In genomic region chr11:116592428-116592827, GRCm38 (mm10) we compare ENCODE assay signal across 8 mouse cellular contexts. TPM values are rescaled to one million over a fixed set of nuclear protein-coding genes. Genes with fewer than 3 reads are reported as not detected.
DNase-seq lines count a peak whose midpoint lies in the region; ATAC-seq and TF ChIP-seq lines count a peak whose summit lies in the region.

No protein-coding gene starts in this region.

- TF ChIP-seq POLR2A in bone marrow, adult 2 months (IDR thresholded peaks at IDR 0.05; ENCODE audit: borderline replicate concordance, control insufficient read depth, low read depth, low read length), result no peak
- peak; percentile 32; the same call in 1 of the 2 replicates for TF ChIP-seq POLR2A in limb, embryonic 14.5 days (IDR thresholded peaks at IDR 0.05; ENCODE audit: borderline replicate concordance, extremely low read depth, insufficient read depth, insufficient read length)

- no peak overlapping the region for H3K9ac ChIP-seq in embryonic facial prominence, embryonic 15.5 days
- H3K9ac ChIP-seq in kidney, embryonic 14.5 days (ENCODE audit: low read depth, low read length), result no peak overlapping the region
- H3K9ac ChIP-seq in limb, embryonic 14.5 days (ENCODE audit: low read depth, low read length, severe bottlenecking), result no peak overlapping the region

- peak; percentile 88 for DNase-seq in A20 (ENCODE audit: low read depth, low spot score)
- peak; percentile 95 for DNase-seq in heart, embryonic 10.5 days (ENCODE audit: low spot score)
- DNase-seq in limb, embryonic 14.5 days (ENCODE audit: low spot score), result peak; percentile 93
- peak; percentile 77 to 88 for DNase-seq in monocyte, adult 2 months (ENCODE audit: low read depth in 1 of 2, low spot score in 2 of 2)
- peak; percentile 82 to 87 for DNase-seq in spleen, postnatal 36 days (ENCODE audit: low spot score in 2 of 2)

- TF ChIP-seq CTCF in bone marrow, adult 2 months (IDR thresholded peaks at IDR 0.05; ENCODE audit: control insufficient read depth, insufficient read depth, low read length), result peak; percentile 100

- peak; percentile 32; the same call in 1 of the 2 replicates for ATAC-seq in embryonic facial prominence, embryonic 15.5 days (ENCODE audit: insufficient number of reproducible peaks, low FRiP score, low TSS enrichment, low read depth)
- peak; percentile 50 for ATAC-seq in kidney, embryonic 14.5 days (ENCODE audit: low FRiP score, low TSS enrichment)
- ATAC-seq in limb, embryonic 14.5 days (ENCODE audit: low FRiP score, low read depth), result peak; percentile 75

- H3K4me1 ChIP-seq in bone marrow, adult 2 months (ENCODE audit: control insufficient read depth, insufficient read depth, low read length), result peaks cover 1% of the 10 kb centered on the region; the same call in 1 of the 2 replicates
- peaks cover 10% of the 10 kb centered on the region; the same call in 1 of the 2 replicates for H3K4me1 ChIP-seq in embryonic facial prominence, embryonic 15.5 days
- H3K4me1 ChIP-seq in heart, embryonic 10.5 days, result peaks cover 13% of the 10 kb centered on the region
- no peaks in the 10 kb centered on the region for H3K4me1 ChIP-seq in kidney, embryonic 14.5 days (ENCODE audit: control insufficient read depth, insufficient read depth, low read length)
- peaks cover 13% of the 10 kb centered on the region; the same call in 1 of the 2 replicates for H3K4me1 ChIP-seq in limb, embryonic 14.5 days (ENCODE audit: control insufficient read depth, insufficient read depth, low read length)

- 0 out of 2 replicates have a peak, but pooled peaks cover 3% of the 10 kb centered on the region for H3K27me3 ChIP-seq in embryonic facial prominence, embryonic 15.5 days
- peaks cover 36% of the 10 kb centered on the region for H3K27me3 ChIP-seq in heart, embryonic 10.5 days (ENCODE audit: insufficient read depth, poor library complexity, severe bottlenecking)
- H3K27me3 ChIP-seq in kidney, embryonic 14.5 days (ENCODE audit: control insufficient read depth, insufficient read depth, low read length), result 0 out of 2 replicates have a peak, but pooled peaks cover 6% of the 10 kb centered on the region
- H3K27me3 ChIP-seq in limb, embryonic 14.5 days (ENCODE audit: control insufficient read depth, insufficient read depth, low read length), result no peaks in the 10 kb centered on the region

- no peak overlapping the region for H3K4me2 ChIP-seq in embryonic facial prominence, embryonic 15.5 days (replicated peaks)
- no peak overlapping the region for H3K4me2 ChIP-seq in kidney, embryonic 14.5 days (replicated peaks; ENCODE audit: low read depth, low read length)
- H3K4me2 ChIP-seq in limb, embryonic 14.5 days (replicated peaks; ENCODE audit: low read depth, low read length, severe bottlenecking), result no peak overlapping the region

- no peaks in the 10 kb centered on the region for H3K36me3 ChIP-seq in embryonic facial prominence, embryonic 15.5 days
- H3K36me3 ChIP-seq in heart, embryonic 10.5 days, result peaks cover 7% of the 10 kb centered on the region
- no peaks in the 10 kb centered on the region for H3K36me3 ChIP-seq in kidney, embryonic 14.5 days (ENCODE audit: control insufficient read depth, insufficient read depth, low read length)
- H3K36me3 ChIP-seq in limb, embryonic 14.5 days (ENCODE audit: control insufficient read depth, insufficient read depth, low read length), result no peaks in the 10 kb centered on the region

- no peak overlapping the region for H3K27ac ChIP-seq in bone marrow, adult 2 months (ENCODE audit: control insufficient read depth, insufficient read depth, low read depth, low read length, poor library complexity)
- no peak overlapping the region for H3K27ac ChIP-seq in embryonic facial prominence, embryonic 15.5 days (replicated peaks)
- no peak overlapping the region for H3K27ac ChIP-seq in heart, embryonic 10.5 days
- no peak overlapping the region for H3K27ac ChIP-seq in kidney, embryonic 14.5 days (ENCODE audit: low read depth, low read length)
- peak overlapping the region; percentile 49 for H3K27ac ChIP-seq in limb, embryonic 14.5 days (replicated peaks; ENCODE audit: low read depth, low read length)

- H3K4me3 ChIP-seq in bone marrow, adult 2 months (replicated peaks; ENCODE audit: control insufficient read depth, low read depth, low read length), result no peak overlapping the region
- no peak overlapping the region for H3K4me3 ChIP-seq in embryonic facial prominence, embryonic 15.5 days (replicated peaks)
- no peak overlapping the region for H3K4me3 ChIP-seq in heart, embryonic 10.5 days
- no peak overlapping the region for H3K4me3 ChIP-seq in kidney, embryonic 14.5 days (ENCODE audit: low read length)
- H3K4me3 ChIP-seq in limb, embryonic 14.5 days (replicated peaks; ENCODE audit: low read length), result no peak overlapping the region

- no peaks in the 10 kb centered on the region for H3K9me3 ChIP-seq in embryonic facial prominence, embryonic 15.5 days (replicated peaks)
- no peaks in the 10 kb centered on the region for H3K9me3 ChIP-seq in heart, embryonic 10.5 days
- no peaks in the 10 kb centered on the region for H3K9me3 ChIP-seq in kidney, embryonic 14.5 days (ENCODE audit: control insufficient read depth, low read length)
- no peaks in the 10 kb centered on the region for H3K9me3 ChIP-seq in limb, embryonic 14.5 days (ENCODE audit: control insufficient read depth, low read length)

RNA-seq across cellular contexts. Expression of gene Aanat, which starts 6.2 kb away (rescaled TPM):
- not detected in 2 replicates for polyA plus RNA-seq in bone marrow, adult 2 months (2011; ENCODE audit: insufficient read depth, insufficient read length, low replicate concordance, missing spikeins)
- polyA plus RNA-seq in embryonic facial prominence, embryonic 15.5 days (2015; fragmentation: Nextera tagmentation; extraction: Ambion mirVana), result not detected in 2 replicates
- not detected in 2 replicates for polyA plus RNA-seq in heart, embryonic 10.5 days (2016; fragmentation: Nextera tagmentation; extraction: Ambion mirVana)
- not detected in 2 replicates for polyA plus RNA-seq in kidney, embryonic 14.5 days (2014; fragmentation: Nextera tagmentation; extraction: Ambion mirVana)
- polyA plus RNA-seq in limb, embryonic 14.5 days (2012; rRNA removed), result 0.13 and 0.17 TPM in 2 replicates
- polyA plus RNA-seq in limb, embryonic 14.5 days (2014; fragmentation: Nextera tagmentation; extraction: Ambion mirVana), result not detected in 2 replicates

RNA-seq across cellular contexts. Expression of gene Ube2o, which starts 11.2 kb away (rescaled TPM):
- 90.9 and 133 TPM in 2 replicates for polyA plus RNA-seq in bone marrow, adult 2 months (2011; ENCODE audit: insufficient read depth, insufficient read length, low replicate concordance, missing spikeins)
- 14.2 and 14.6 TPM in 2 replicates for polyA plus RNA-seq in embryonic facial prominence, embryonic 15.5 days (2015; fragmentation: Nextera tagmentation; extraction: Ambion mirVana)
- 8.5 and 10.3 TPM in 2 replicates for polyA plus RNA-seq in heart, embryonic 10.5 days (2016; fragmentation: Nextera tagmentation; extraction: Ambion mirVana)
- polyA plus RNA-seq in kidney, embryonic 14.5 days (2014; fragmentation: Nextera tagmentation; extraction: Ambion mirVana), result 11.2 and 13.5 TPM in 2 replicates
- polyA plus RNA-seq in limb, embryonic 14.5 days (2012; rRNA removed), result 29.7 and 33.4 TPM in 2 replicates
- 18.7 and 25.5 TPM in 2 replicates for polyA plus RNA-seq in limb, embryonic 14.5 days (2014; fragmentation: Nextera tagmentation; extraction: Ambion mirVana)

RNA-seq across cellular contexts. Expression of gene Rhbdf2, which starts 34.4 kb away (rescaled TPM):
- polyA plus RNA-seq in bone marrow, adult 2 months (2011; ENCODE audit: insufficient read depth, insufficient read length, low replicate concordance, missing spikeins), result 20.9 and 51.1 TPM in 2 replicates
- polyA plus RNA-seq in embryonic facial prominence, embryonic 15.5 days (2015; fragmentation: Nextera tagmentation; extraction: Ambion mirVana), result 8.3 and 8.8 TPM in 2 replicates
- polyA plus RNA-seq in heart, embryonic 10.5 days (2016; fragmentation: Nextera tagmentation; extraction: Ambion mirVana), result 6.7 and 8.7 TPM in 2 replicates
- polyA plus RNA-seq in kidney, embryonic 14.5 days (2014; fragmentation: Nextera tagmentation; extraction: Ambion mirVana), result 5.4 and 7.2 TPM in 2 replicates
- 11.4 and 15.0 TPM in 2 replicates for polyA plus RNA-seq in limb, embryonic 14.5 days (2012; rRNA removed)
- 5.0 and 5.5 TPM in 2 replicates for polyA plus RNA-seq in limb, embryonic 14.5 days (2014; fragmentation: Nextera tagmentation; extraction: Ambion mirVana)
